Mouse (Mus musculus) cerebral cortex, adult 2 months (tissue): ENCODE results near the gene Irf2bp1.

Source experiments
- WGBS: fragments of 180-500 bp; shearing (Covaris S2); methylation state at CpG from one replicate; pipeline ENCODE4 v1.1.7; 2018; 5-methylcytosine and 5-hydroxymethylcytosine counted together

The Irf2bp1 gene

GRCm38 (mm10) chr7:19024581-19025255, 20.9 kb downstream of the Irf2bp1 start:
- WGBS: 1% methylated on average over 31 of the region's 36 CpGs

GRCm38 (mm10) chr7:19029084-19029653, 25.3 kb downstream of the Irf2bp1 start:
- 57% methylated on average over 6 of the region's 6 CpGs for WGBS

- WGBS: 68% methylated on average over 4 of the region's 4 CpGs
Measured at GRCm38 (mm10) chr7:19031641-19032040, 27.8 kb downstream of the Irf2bp1 start.

- 96% methylated on average over 6 of the region's 6 CpGs for WGBS
Measured at GRCm38 (mm10) chr7:19044616-19045015, 40.8 kb downstream of the Irf2bp1 start.

- 83% methylated on average over 11 of the region's 11 CpGs for WGBS
Measured at GRCm38 (mm10) chr7:19046286-19047069, 42.6 kb downstream of the Irf2bp1 start.

- 84% methylated on average over 14 of the region's 14 CpGs for whole genome bisulfite sequencing
Measured at GRCm38 (mm10) chr7:19048006-19048527, 44.2 kb downstream of the Irf2bp1 start.

GRCm38 (mm10) chr7:19049252-19049651, 45.4 kb downstream of the Irf2bp1 start:
- 92% methylated on average over 5 of the region's 5 CpGs for WGBS

GRCm38 (mm10) chr7:19050172-19050571, 46.3 kb downstream of the Irf2bp1 start:
- 32% methylated on average over 8 of the region's 8 CpGs for WGBS

- 71% methylated on average over 4 of the region's 4 CpGs for WGBS
Measured at GRCm38 (mm10) chr7:19051161-19051560, 47.3 kb downstream of the Irf2bp1 start.

- 58% methylated on average over 15 of the region's 15 CpGs for WGBS
Measured at GRCm38 (mm10) chr7:19052345-19053135, 48.7 kb downstream of the Irf2bp1 start.

GRCm38 (mm10) chr7:19053136-19053532, 49.3 kb downstream of the Irf2bp1 start:
- 88% methylated on average over 7 of the region's 7 CpGs for WGBS

- 21% methylated on average over 33 of the region's 33 CpGs for WGBS
Measured at GRCm38 (mm10) chr7:19054047-19054776, 50.4 kb downstream of the Irf2bp1 start, which contains the start of gene Rsph6a. TSS of gene Rsph6a (plus strand) at chr7:19054690.

- WGBS: 67% methylated on average over 9 of the region's 9 CpGs
Measured at GRCm38 (mm10) chr7:19054777-19055076, 50.9 kb downstream of the Irf2bp1 start.

- WGBS: 91% methylated on average over 8 of the region's 8 CpGs
Measured at GRCm38 (mm10) chr7:19055108-19055507, 51.3 kb downstream of the Irf2bp1 start.
